Mouse (Mus musculus) MEL (cell line): Measurements from ENCODE around the gene Tmem176b. TPM values are rescaled to one million over a fixed set of nuclear protein-coding genes. Genes with fewer than 3 reads are reported as not detected.

Source experiments
- DNase-seq: peaks from one replicate; pipeline ENCODE4 v3.0.0; 2011; ENCODE audit warnings: low read depth, low spot score
- H3K27ac ChIP-seq: 2 replicates; pipeline ENCODE4 v1.5.1; 2012; ENCODE audit warnings: low read depth, mild to moderate bottlenecking, control low read depth, low read length, moderate library complexity; ENCODE audit not compliant: control insufficient read depth
- H3K27me3 ChIP-seq, 2 experiments: fragments of 150-350 bp in 1 of 2; sonication (generic) in 1 of 2; 2 replicates each; pipeline ENCODE4 v1.6.1; 2012; ENCODE audit warnings: low read length in 2 of 2, mild to moderate bottlenecking in 2 of 2, improper control_type of control experiment in 1 of 2, moderate library complexity in 1 of 2; ENCODE audit not compliant: insufficient read depth in 2 of 2, control insufficient read depth in 1 of 2
- H3K36me3 ChIP-seq, 2 experiments: 2 replicates each; pipeline ENCODE4 v1.6.1; 2012 to 2014; ENCODE audit warnings: low read length in 2 of 2, improper control_type of control experiment in 1 of 2, inconsistent platforms in 1 of 2, mild to moderate bottlenecking in 1 of 2; ENCODE audit not compliant: insufficient read depth in 2 of 2, control insufficient read depth in 1 of 2
- H3K4me1 ChIP-seq, 2 experiments: fragments of 150-350 bp in 1 of 2; sonication (generic) in 1 of 2; 2 replicates each; pipeline ENCODE4 v1.6.1; 2012; ENCODE audit warnings: low read length in 2 of 2, improper control_type of control experiment in 1 of 2, mild to moderate bottlenecking in 1 of 2; ENCODE audit not compliant: insufficient read depth in 2 of 2, control insufficient read depth in 1 of 2
- H3K4me3 ChIP-seq, 2 experiments: fragments of 150-350 bp in 1 of 2; sonication (generic) in 1 of 2; 2 replicates each; pipeline ENCODE4 v1.5.1; 2012; ENCODE audit warnings: low read depth in 2 of 2, low read length in 2 of 2, mild to moderate bottlenecking in 2 of 2, moderate library complexity in 2 of 2, control low read depth in 1 of 2, improper control_type of control experiment in 1 of 2; ENCODE audit not compliant: control insufficient read depth in 1 of 2, insufficient read depth in 1 of 2
- H3K79me2 ChIP-seq: 2 replicates; pipeline ENCODE4 v1.6.1; 2012; ENCODE audit warnings: mild to moderate bottlenecking, low read length, moderate library complexity; ENCODE audit not compliant: control insufficient read depth, poor library complexity, insufficient read depth
- H3K9ac ChIP-seq: 2 replicates; pipeline ENCODE4 v1.6.1; 2012; ENCODE audit warnings: low read depth, mild to moderate bottlenecking, control low read depth, low read length, moderate library complexity; ENCODE audit not compliant: control insufficient read depth, poor library complexity, severe bottlenecking
- H3K9me3 ChIP-seq: fragments of 150-350 bp; sonication (generic); replicated peaks from 2 replicates; pipeline ENCODE4 v1.6.1; 2012; ENCODE audit warnings: mild to moderate bottlenecking, low read length, improper control_type of control experiment, moderate library complexity; ENCODE audit not compliant: insufficient read depth
- BHLHE40 ChIP-seq: IDR thresholded peaks from 2 replicates; pipeline ENCODE4 v1.6.1; 2012; ENCODE audit warnings: low read depth, mild to moderate bottlenecking, inconsistent platforms, low read length, improper control_type of control experiment, borderline replicate concordance
- CHD1 ChIP-seq: IDR thresholded peaks from 2 replicates; pipeline ENCODE4 v1.6.1; 2012; ENCODE audit warnings: low read depth, mild to moderate bottlenecking, inconsistent platforms, low read length, improper control_type of control experiment
- ELF1 ChIP-seq: IDR thresholded peaks from 2 replicates; pipeline ENCODE4 v1.6.1; 2014; ENCODE audit warnings: low read depth, mild to moderate bottlenecking, inconsistent platforms, low read length, improper control_type of control experiment, moderate library complexity
- EP300 ChIP-seq, 2 experiments: IDR thresholded peaks; 2 replicates each; pipeline ENCODE4 v1.6.1; 2011; ENCODE audit warnings: improper control_type of control experiment in 2 of 2, low read length in 2 of 2, low read depth in 1 of 2, mild to moderate bottlenecking in 1 of 2
- ETS1 ChIP-seq: IDR thresholded peaks from 2 replicates; pipeline ENCODE4 v1.6.1; 2012; ENCODE audit warnings: low read depth, mild to moderate bottlenecking, inconsistent platforms, low read length, improper control_type of control experiment, moderate library complexity
- GABPA ChIP-seq: IDR thresholded peaks from 2 replicates; pipeline ENCODE4 v1.6.1; 2012; ENCODE audit warnings: low read depth, mild to moderate bottlenecking, inconsistent platforms, low read length, improper control_type of control experiment, moderate library complexity
- GATA1 ChIP-seq: IDR thresholded peaks from 2 replicates; pipeline ENCODE4 v1.6.1; 2011; ENCODE audit warnings: low read depth, low read length, improper control_type of control experiment
- HCFC1 ChIP-seq: IDR thresholded peaks from 2 replicates; pipeline ENCODE4 v1.6.1; 2012; ENCODE audit warnings: low read depth, mild to moderate bottlenecking, inconsistent platforms, low read length, improper control_type of control experiment, moderate library complexity
- JUND ChIP-seq: IDR thresholded peaks from 2 replicates; pipeline ENCODE4 v1.6.1; 2011; ENCODE audit warnings: low read depth, mild to moderate bottlenecking, improper control_type of control experiment, low read length
- KAT2A ChIP-seq: conservative IDR thresholded peaks from 2 replicates; pipeline ENCODE4 v1.6.1; 2012; ENCODE audit warnings: low read depth, low read length, improper control_type of control experiment, inconsistent platforms
- MXI1 ChIP-seq: IDR thresholded peaks from 2 replicates; pipeline ENCODE4 v1.6.1; 2011; ENCODE audit warnings: mild to moderate bottlenecking, low read depth, low read length, improper control_type of control experiment
- NELFE ChIP-seq: IDR thresholded peaks from 2 replicates; pipeline ENCODE4 v1.6.1; 2011; ENCODE audit warnings: low read depth, low read length, improper control_type of control experiment
- POLR2A ChIP-seq, 2 experiments: IDR thresholded peaks; 2 replicates each; pipeline ENCODE4 v1.6.1; 2011 to 2012; ENCODE audit warnings: low read length in 2 of 2, mild to moderate bottlenecking in 2 of 2, control low read depth in 1 of 2, improper control_type of control experiment in 1 of 2, low read depth in 1 of 2, moderate library complexity in 1 of 2; ENCODE audit not compliant: control insufficient read depth in 1 of 2, insufficient read depth in 1 of 2, poor library complexity in 1 of 2
- POLR2AphosphoS5 ChIP-seq: IDR thresholded peaks from 2 replicates; pipeline ENCODE4 v1.6.1; 2012; ENCODE audit warnings: low read depth, borderline replicate concordance, mild to moderate bottlenecking, inconsistent platforms, low read length, moderate library complexity, mixed read lengths
- SMC3 ChIP-seq: IDR thresholded peaks from 2 replicates; pipeline ENCODE4 v1.6.1; 2011; ENCODE audit warnings: low read depth, low read length, improper control_type of control experiment
- TBP ChIP-seq: IDR thresholded peaks from 2 replicates; pipeline ENCODE4 v1.8.0; 2011; ENCODE audit warnings: low read depth, low read length, improper control_type of control experiment
- UBTF ChIP-seq: IDR thresholded peaks from 2 replicates; pipeline ENCODE4 v1.6.1; 2012; ENCODE audit warnings: low read depth, mild to moderate bottlenecking, inconsistent platforms, low read length, improper control_type of control experiment, moderate library complexity, borderline replicate concordance; ENCODE audit not compliant: insufficient read depth
- ZMIZ1 ChIP-seq: IDR thresholded peaks from 2 replicates; pipeline ENCODE4 v1.6.1; 2012; ENCODE audit warnings: low read depth, mild to moderate bottlenecking, inconsistent platforms, low read length, improper control_type of control experiment, moderate library complexity
- ZNF384 ChIP-seq: IDR thresholded peaks from 2 replicates; pipeline ENCODE4 v1.6.1; 2012; ENCODE audit warnings: low read depth, mild to moderate bottlenecking, inconsistent platforms, low read length, improper control_type of control experiment
- polyA plus RNA-seq, 2 experiments: library from polyadenylated mRNA; stranded (reverse) in 1 of 2; unstranded in 1 of 2; fragments of >175 nt in 1 of 2; fragments of >200 nt in 1 of 2; gene quantifications; 2 replicates each; pipeline versions ENCODE4 v1.2.1 to v1.2.4; 2012; ENCODE audit warnings: low replicate concordance in 2 of 2, low read depth in 1 of 2; ENCODE audit not compliant: insufficient read length in 2 of 2, insufficient read depth in 1 of 2, missing spikeins in 1 of 2
- total RNA-seq: library from RNA; depleted of rRNA; stranded (reverse); fragments of 300-350 nt; gene quantifications from 2 replicates; pipeline ENCODE4 v1.2.3, GENCODE M21; 2012

The Tmem176b gene
- total and polyA plus RNA-seq, 3 experiments, result 23.0 to 77.0 TPM; not detected in 1

- no peak for DNase-seq
- Histone ChIP-seq H3K27ac (no peak overlapping the region), H3K4me3 (no peak overlapping the region), H3K27me3 (peaks cover 0 to 1% of the 10 kb centered on the region in 2 experiments; a peak in 1 of 4 replicates), H3K4me1 (no peaks in the 10 kb centered on the region), H3K79me2 (no peaks in the 10 kb centered on the region), H3K9me3 (no peaks in the 10 kb centered on the region), H3K36me3 (no peaks in the 10 kb centered on the region), H3K9ac (no peak overlapping the region)
- no peak for TF ChIP-seq EP300 (IDR thresholded peaks at IDR 0.05; ENCODE audit: low read depth in 1 of 2, low read length in 2 of 2)
- no peak for TF ChIP-seq ZNF384
- no peak for TF ChIP-seq BHLHE40
- no peak for TF ChIP-seq UBTF
- TF ChIP-seq POLR2AphosphoS5, result no peak
- no peak for TF ChIP-seq CHD1
- no peak for TF ChIP-seq MXI1
- no peak for TF ChIP-seq HCFC1
- no peak for TF ChIP-seq GATA1
- no peak for TF ChIP-seq KAT2A
- TF ChIP-seq ETS1, result no peak
- TF ChIP-seq SMC3, result no peak
These were observed 53.4 kb downstream of the Tmem176b start for GRCm38 (mm10) chr6:48787867-48788266.

GRCm38 (mm10) chr6:48785601-48786000 is 55.7 kb downstream of the Tmem176b start:
- no peak for DNase-seq
- H3K4me3 ChIP-seq, result no peak overlapping the region
- no peaks in the 10 kb centered on the region for H3K9me3 ChIP-seq
- no peaks in the 10 kb centered on the region for H3K79me2 ChIP-seq
- TF ChIP-seq NELFE (no peak), SMC3 (no peak), ETS1 (no peak), ELF1 (no peak), GABPA (no peak), POLR2A (IDR thresholded peaks at IDR 0.05; ENCODE audit: control insufficient read depth in 1 of 2, insufficient read depth in 1 of 2, low read depth in 1 of 2, low read length in 2 of 2, poor library complexity in 1 of 2) (no peak), TBP (no peak), JUND (no peak), ZMIZ1 (no peak)
- TF ChIP-seq, all 39 proteins: peak for 0
- no peaks in the 10 kb centered on the region for H3K4me1 ChIP-seq
- H3K27ac ChIP-seq, result no peak overlapping the region
- no peaks in the 10 kb centered on the region for H3K36me3 ChIP-seq
- no peak overlapping the region for H3K9ac ChIP-seq
- peaks cover 0 to 1% of the 10 kb centered on the region in 2 experiments; a peak in 1 of 4 replicates for H3K27me3 ChIP-seq
